Mouse (Mus musculus) midbrain, embryonic 16.5 days (tissue): ENCODE data around the gene Nr5a2. TPM values are rescaled to one million over a fixed set of nuclear protein-coding genes. Genes with fewer than 3 reads are reported as not detected.

Experiments
- ATAC-seq: fragments of 200-750 bp; cut with Nextera tagmentation; 2 replicates; pipeline ENCODE4 v1.8.0; 2017; ENCODE audit warnings: moderate TSS enrichment
- H3K27ac ChIP-seq: fragments of 300-500 bp; sonication (generic); 2 replicates; pipeline ENCODE4 v1.5.1; 2014; ENCODE audit warnings: mild to moderate bottlenecking, low read length, mixed read lengths
- H3K27me3 ChIP-seq: fragments of 300-500 bp; sonication (generic); 2 replicates; pipeline ENCODE4 v1.6.1; 2014; ENCODE audit warnings: low read depth, low read length, mixed read lengths; ENCODE audit not compliant: control insufficient read depth, insufficient read depth
- H3K36me3 ChIP-seq: fragments of 300-500 bp; sonication (generic); 2 replicates; pipeline ENCODE4 v1.6.1; 2014; ENCODE audit warnings: mild to moderate bottlenecking, low read length, moderate library complexity, mixed read lengths; ENCODE audit not compliant: control insufficient read depth, insufficient read depth
- H3K4me1 ChIP-seq: fragments of 300-500 bp; sonication (generic); 2 replicates; pipeline ENCODE4 v1.6.1; 2014; ENCODE audit warnings: mild to moderate bottlenecking, low read length, mixed read lengths; ENCODE audit not compliant: control insufficient read depth, insufficient read depth
- H3K4me2 ChIP-seq: fragments of 300-500 bp; sonication (generic); 2 replicates; pipeline ENCODE4 v1.6.1; 2014; ENCODE audit warnings: mild to moderate bottlenecking, low read length, mixed read lengths
- H3K4me3 ChIP-seq: fragments of 300-500 bp; sonication (generic); 2 replicates; pipeline ENCODE4 v1.5.1; 2014; ENCODE audit warnings: low read depth, mild to moderate bottlenecking, low read length, moderate library complexity, mixed read lengths
- H3K9ac ChIP-seq: fragments of 300-500 bp; sonication (generic); 2 replicates; pipeline ENCODE4 v1.6.1; 2014; ENCODE audit warnings: low read depth, low read length, mixed read lengths
- H3K9me3 ChIP-seq: fragments of 300-500 bp; sonication (generic); replicated peaks from 2 replicates; pipeline ENCODE4 v1.6.1; 2014; ENCODE audit warnings: mild to moderate bottlenecking, low read length, mixed read lengths; ENCODE audit not compliant: control insufficient read depth, poor library complexity, severe bottlenecking
- WGBS: fragments of 180-500 bp; shearing (Covaris S2); extraction: QIAGEN DNeasy Blood & Tissue Kit; methylation state at CpG from one replicate; pipeline ENCODE4 v1.1.7; 2014; 5-methylcytosine and 5-hydroxymethylcytosine counted together
- polyA plus RNA-seq: library from polyadenylated mRNA; unstranded; fragments of >200 nt; fragmentation: Nextera tagmentation; extraction: Ambion mirVana; gene quantifications from 2 replicates; pipeline ENCODE4 v1.2.1, GENCODE M21; 2015

The Nr5a2 gene
- polyA plus RNA-seq, 1 experiment from 2014 or later = 0.68 TPM

- ATAC-seq = no peak
- Histone ChIP-seq H3K4me2 (no peak overlapping the region), H3K9ac (no peak overlapping the region), H3K9me3 (no peaks in the 10 kb centered on the region), H3K27me3 (no peaks in the 10 kb centered on the region), H3K36me3 (no peaks in the 10 kb centered on the region), H3K4me1 (no peaks in the 10 kb centered on the region), H3K27ac (no peak overlapping the region), H3K4me3 (no peak overlapping the region)
- WGBS = 46% methylated on average over 9 of the region's 9 CpGs
Observed at GRCm38 (mm10) chr1:136927428-136927827, 32.8 kb downstream of the Nr5a2 start.

GRCm38 (mm10) chr1:136926026-136926425 lies 34.2 kb downstream of the Nr5a2 start:
- no peaks in the 10 kb centered on the region for H3K4me1 ChIP-seq
- H3K36me3 ChIP-seq = no peaks in the 10 kb centered on the region
- H3K9me3 ChIP-seq = no peaks in the 10 kb centered on the region
- H3K27ac ChIP-seq = no peak overlapping the region
- no peak overlapping the region for H3K4me3 ChIP-seq
- H3K27me3 ChIP-seq = no peaks in the 10 kb centered on the region
- H3K9ac ChIP-seq = no peak overlapping the region
- 22% methylated on average over 3 of the region's 3 CpGs for WGBS
- no peak for ATAC-seq
- no peak overlapping the region for H3K4me2 ChIP-seq

GRCm38 (mm10) chr1:136920089-136920488 lies 40.2 kb downstream of the Nr5a2 start:
- no peak for ATAC-seq
- 83% methylated on average over 4 of the region's 4 CpGs for WGBS
- Histone ChIP-seq H3K4me2 (no peak overlapping the region), H3K36me3 (no peaks in the 10 kb centered on the region), H3K9ac (no peak overlapping the region), H3K27me3 (no peaks in the 10 kb centered on the region), H3K4me3 (no peak overlapping the region), H3K27ac (no peak overlapping the region), H3K9me3 (no peaks in the 10 kb centered on the region), H3K4me1 (no peaks in the 10 kb centered on the region)

GRCm38 (mm10) chr1:136918791-136919190 lies 41.5 kb downstream of the Nr5a2 start:
- Histone ChIP-seq H3K4me1 (no peaks in the 10 kb centered on the region), H3K36me3 (no peaks in the 10 kb centered on the region), H3K27me3 (no peaks in the 10 kb centered on the region), H3K4me2 (no peak overlapping the region), H3K27ac (no peak overlapping the region), H3K4me3 (no peak overlapping the region), H3K9ac (no peak overlapping the region), H3K9me3 (no peaks in the 10 kb centered on the region)
- ATAC-seq = no peak
- 74% methylated on average over 9 of the region's 9 CpGs for WGBS

GRCm38 (mm10) chr1:136915438-136915837 lies 44.8 kb downstream of the Nr5a2 start:
- no peaks in the 10 kb centered on the region for H3K27me3 ChIP-seq
- H3K9me3 ChIP-seq = no peaks in the 10 kb centered on the region
- 60% methylated on average over 11 of the region's 11 CpGs for WGBS
- H3K4me1 ChIP-seq = no peaks in the 10 kb centered on the region
- no peak overlapping the region for H3K4me3 ChIP-seq
- ATAC-seq = no peak
- H3K4me2 ChIP-seq = no peak overlapping the region
- H3K36me3 ChIP-seq = no peaks in the 10 kb centered on the region
- no peak overlapping the region for H3K27ac ChIP-seq
- H3K9ac ChIP-seq = no peak overlapping the region

GRCm38 (mm10) chr1:136911996-136912395 lies 48.3 kb downstream of the Nr5a2 start:
- Histone ChIP-seq H3K27ac (no peak overlapping the region), H3K4me2 (no peak overlapping the region), H3K27me3 (no peaks in the 10 kb centered on the region), H3K9ac (no peak overlapping the region), H3K9me3 (no peaks in the 10 kb centered on the region), H3K4me1 (no peaks in the 10 kb centered on the region), H3K4me3 (no peak overlapping the region), H3K36me3 (no peaks in the 10 kb centered on the region)
- 95% methylated on average over 10 of the region's 10 CpGs for WGBS
- ATAC-seq = no peak

GRCm38 (mm10) chr1:136911594-136911860 lies 48.7 kb downstream of the Nr5a2 start:
- Histone ChIP-seq H3K4me2 (no peak overlapping the region), H3K27me3 (no peaks in the 10 kb centered on the region), H3K4me3 (no peak overlapping the region), H3K36me3 (no peaks in the 10 kb centered on the region), H3K27ac (no peak overlapping the region), H3K4me1 (no peaks in the 10 kb centered on the region), H3K9ac (no peak overlapping the region), H3K9me3 (no peaks in the 10 kb centered on the region)
- ATAC-seq = no peak
- WGBS = 94% methylated on average over 2 of the region's 2 CpGs

GRCm38 (mm10) chr1:136910741-136911593 lies 49.3 kb downstream of the Nr5a2 start:
- no peaks in the 10 kb centered on the region for H3K36me3 ChIP-seq
- H3K4me1 ChIP-seq = no peaks in the 10 kb centered on the region
- H3K27ac ChIP-seq = no peak overlapping the region
- 87% methylated on average over 12 of the region's 12 CpGs for WGBS
- H3K9me3 ChIP-seq = no peaks in the 10 kb centered on the region
- no peaks in the 10 kb centered on the region for H3K27me3 ChIP-seq
- H3K4me3 ChIP-seq = no peak overlapping the region
- H3K4me2 ChIP-seq = no peak overlapping the region
- H3K9ac ChIP-seq = no peak overlapping the region
- no peak for ATAC-seq

- Histone ChIP-seq H3K9ac (no peak overlapping the region), H3K4me3 (no peak overlapping the region), H3K4me2 (no peak overlapping the region), H3K4me1 (no peaks in the 10 kb centered on the region), H3K27ac (no peak overlapping the region), H3K9me3 (no peaks in the 10 kb centered on the region), H3K36me3 (no peaks in the 10 kb centered on the region), H3K27me3 (no peaks in the 10 kb centered on the region)
- ATAC-seq = no peak
- 85% methylated on average over 12 of the region's 12 CpGs for WGBS
Observed at GRCm38 (mm10) chr1:136910144-136910543, 50.1 kb downstream of the Nr5a2 start.
